Mouse (Mus musculus): ENCODE data around the gene B3galt2.
"Not testable (repeated sequence)": the region's sequence is repeated elsewhere in the genome, so short reads cannot be mapped to it uniquely, and the experiment has no call there.

Gene B3galt2

GRCm38 (mm10) chr1:143640650-143641407 lies at the start of gene B3galt2:
B3galt2 (plus strand) TSS chr1:143640664.
- peak; percentile 56 to 66 for DNase-seq (ENCODE audit: low spot score in 2 of 2)

GRCm38 (mm10) chr1:143596864-143597263 lies 43.6 kb upstream of the B3galt2 start:
- no peak for DNase-seq (ENCODE audit: low spot score in 2 of 2)

- no peak for DNase-seq (ENCODE audit: low spot score in 2 of 2)
These were observed 31.6 kb upstream of the B3galt2 start for GRCm38 (mm10) chr1:143608911-143609310.

- DNase-seq (ENCODE audit: low spot score in 2 of 2), result no peak
These were observed 27.6 kb upstream of the B3galt2 start for GRCm38 (mm10) chr1:143612901-143613300.

GRCm38 (mm10) chr1:143619760-143620159 lies 20.7 kb upstream of the B3galt2 start:
- DNase-seq (ENCODE audit: low spot score in 2 of 2), result no peak

GRCm38 (mm10) chr1:143621930-143622329 lies 18.5 kb upstream of the B3galt2 start:
- no peak for DNase-seq (ENCODE audit: low spot score in 2 of 2)

- DNase-seq (ENCODE audit: low spot score in 2 of 2), result no peak
These were observed 17.8 kb upstream of the B3galt2 start for GRCm38 (mm10) chr1:143622634-143623033.

GRCm38 (mm10) chr1:143631337-143631736 lies 9.1 kb upstream of the B3galt2 start:
- no peak for DNase-seq (ENCODE audit: low spot score in 2 of 2)

- no peak for DNase-seq (ENCODE audit: low spot score in 2 of 2)
These were observed 8.1 kb upstream of the B3galt2 start for GRCm38 (mm10) chr1:143632361-143632760.

GRCm38 (mm10) chr1:143632854-143633587 lies 7.4 kb upstream of the B3galt2 start:
- no peak for DNase-seq (ENCODE audit: low spot score in 2 of 2)

GRCm38 (mm10) chr1:143644221-143644620 lies 3.8 kb downstream of the B3galt2 start:
- DNase-seq (ENCODE audit: low spot score in 2 of 2), result no peak

- DNase-seq (ENCODE audit: low spot score in 2 of 2), result no peak
These were observed 4.9 kb downstream of the B3galt2 start for GRCm38 (mm10) chr1:143645386-143645785.

GRCm38 (mm10) chr1:143646219-143646618 lies 5.8 kb downstream of the B3galt2 start:
- no peak for DNase-seq (ENCODE audit: low spot score in 2 of 2)

- DNase-seq (ENCODE audit: low spot score in 2 of 2), result no peak
These were observed 9.9 kb downstream of the B3galt2 start for GRCm38 (mm10) chr1:143650317-143650716.

- no peak for DNase-seq (ENCODE audit: low spot score in 2 of 2)
These were observed 13.2 kb downstream of the B3galt2 start for GRCm38 (mm10) chr1:143653646-143654045.

- no peak for DNase-seq (ENCODE audit: low spot score in 2 of 2)
These were observed 22.7 kb downstream of the B3galt2 start for GRCm38 (mm10) chr1:143663197-143663596.

GRCm38 (mm10) chr1:143664786-143665185 lies 24.3 kb downstream of the B3galt2 start:
- DNase-seq (ENCODE audit: low spot score in 2 of 2), result not testable (repeated sequence)

- DNase-seq (ENCODE audit: low spot score in 2 of 2), result no peak
These were observed 35.4 kb downstream of the B3galt2 start for GRCm38 (mm10) chr1:143675734-143676361.

- no peak for DNase-seq (ENCODE audit: low spot score in 2 of 2)
These were observed 40.6 kb downstream of the B3galt2 start for GRCm38 (mm10) chr1:143681108-143681507.

- no peak for DNase-seq (ENCODE audit: low spot score in 2 of 2)
These were observed 44.4 kb downstream of the B3galt2 start for GRCm38 (mm10) chr1:143684849-143685248.

GRCm38 (mm10) chr1:143701736-143702135 lies 61.3 kb downstream of the B3galt2 start:
- no peak for DNase-seq (ENCODE audit: low spot score in 2 of 2)

- DNase-seq (ENCODE audit: low spot score in 2 of 2), result peak in 1 of 2 experiments; percentile 13
These were observed 61.8 kb downstream of the B3galt2 start for GRCm38 (mm10) chr1:143702141-143702740.
